Mouse (Mus musculus): Measurements from ENCODE around the gene Olfr125.

Olfr125 gene

DNA sequence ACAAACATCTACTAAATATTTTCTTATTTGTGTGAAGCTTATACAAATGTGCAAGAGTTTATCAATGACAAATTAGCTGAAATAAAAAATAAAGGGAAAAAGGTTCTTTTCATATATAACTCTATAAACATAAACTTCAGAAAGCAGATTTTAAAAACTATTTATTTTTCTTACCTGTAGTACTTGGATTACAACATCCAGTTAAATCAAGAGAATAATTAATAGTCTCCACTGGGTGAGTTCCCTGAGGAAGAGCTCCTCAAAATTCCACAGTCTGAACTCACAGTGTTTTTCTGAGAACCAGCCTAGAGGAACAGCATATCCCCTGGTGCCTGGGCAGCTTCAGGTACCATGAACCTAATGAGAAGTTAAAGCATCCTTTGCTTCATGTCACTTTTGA lies at the start of gene Olfr125:
Gene Olfr125 (plus strand): TSS at position 301 of the 400 bp plus-strand sequence.
- DNase-seq = no peak

DNA sequence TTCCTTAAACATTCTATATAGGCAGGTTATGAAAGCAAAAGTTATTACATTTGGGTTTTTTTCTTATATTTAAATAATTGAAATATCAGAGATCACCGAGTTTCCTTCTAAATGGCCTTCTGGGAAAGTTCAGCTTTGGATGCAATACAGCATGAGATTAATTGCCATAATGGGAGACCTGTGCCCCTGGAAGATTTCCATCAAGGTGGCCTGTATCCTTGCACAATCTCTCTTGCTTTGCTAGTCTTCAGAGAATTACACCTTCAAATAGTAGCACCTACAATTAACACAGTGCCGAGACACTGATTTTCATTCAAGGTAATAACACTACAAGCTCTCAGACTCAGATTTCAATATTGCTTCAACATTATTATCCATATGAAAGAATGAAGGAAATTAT lies 39.5 kb upstream of the Olfr125 start, which contains the start of gene Olfr123:
Gene Olfr123 (plus strand): TSS at position 301 of the 400 bp plus-strand sequence.
- no peak for DNase-seq

DNA sequence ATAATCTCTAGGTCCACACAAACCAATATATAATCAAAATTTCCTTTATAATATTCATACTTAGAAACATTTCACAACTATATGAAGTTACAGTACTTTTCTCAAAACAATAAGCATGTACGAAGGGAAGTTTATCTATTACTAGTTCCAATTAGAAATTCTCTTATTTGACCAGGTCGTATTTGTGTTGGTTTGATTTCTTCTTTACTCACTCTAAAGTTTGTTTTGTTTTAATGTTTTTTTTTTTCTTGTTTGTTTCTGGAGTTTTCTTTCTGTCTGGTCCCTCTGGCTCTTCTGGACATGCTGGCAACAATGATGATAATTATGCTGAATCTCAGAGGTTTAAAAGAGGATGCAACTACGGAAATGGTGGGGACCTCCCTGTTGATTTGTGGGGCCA lies 33.2 kb upstream of the Olfr125 start, which contains the start of gene Olfr124:
Gene Olfr124 (plus strand): TSS at position 301 of the 400 bp plus-strand sequence.
- no peak for DNase-seq

DNA sequence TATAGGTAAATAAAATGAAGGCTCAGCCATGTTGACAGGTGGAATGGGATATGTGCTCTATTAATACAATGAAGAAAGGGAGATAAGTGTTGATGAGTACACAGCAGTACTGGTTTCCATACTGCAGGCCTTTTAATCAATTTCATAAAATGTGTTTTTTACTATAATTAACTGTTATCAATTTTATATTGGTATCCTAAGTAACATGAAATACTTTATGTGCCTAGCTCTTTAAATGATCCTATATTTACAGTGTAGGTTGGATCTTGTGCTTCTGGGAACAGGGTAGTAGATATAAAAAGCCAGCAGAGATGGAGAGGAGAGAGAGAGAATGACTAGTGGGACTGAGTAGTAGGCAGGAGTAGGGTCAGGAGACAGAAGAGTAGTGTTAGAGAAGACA lies 14.4 kb downstream of the Olfr125 start, which contains the start of gene Olfr126:
Gene Olfr126 (plus strand): TSS at position 301 of the 400 bp plus-strand sequence.
- DNase-seq = no peak

DNA sequence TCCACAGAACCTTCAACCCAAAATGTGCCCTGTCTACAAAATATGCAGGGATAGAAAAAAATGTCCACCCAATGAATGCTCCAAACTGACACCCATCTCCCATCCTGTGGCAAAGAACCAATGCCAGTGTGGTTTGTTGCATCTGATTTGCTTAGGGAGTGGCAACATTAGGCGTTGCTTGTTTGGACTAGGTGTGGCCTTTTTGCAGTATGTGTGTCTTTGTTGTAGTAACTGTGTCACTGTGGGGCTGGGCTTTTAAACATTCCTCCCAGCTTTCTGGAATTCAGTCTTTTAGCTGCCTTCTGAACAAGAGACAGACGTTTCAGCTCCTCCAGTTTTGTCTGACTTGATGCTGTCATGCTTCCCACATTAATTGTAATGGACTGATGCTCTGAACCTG lies 31.2 kb downstream of the Olfr125 start:
- no peak for DNase-seq

DNA sequence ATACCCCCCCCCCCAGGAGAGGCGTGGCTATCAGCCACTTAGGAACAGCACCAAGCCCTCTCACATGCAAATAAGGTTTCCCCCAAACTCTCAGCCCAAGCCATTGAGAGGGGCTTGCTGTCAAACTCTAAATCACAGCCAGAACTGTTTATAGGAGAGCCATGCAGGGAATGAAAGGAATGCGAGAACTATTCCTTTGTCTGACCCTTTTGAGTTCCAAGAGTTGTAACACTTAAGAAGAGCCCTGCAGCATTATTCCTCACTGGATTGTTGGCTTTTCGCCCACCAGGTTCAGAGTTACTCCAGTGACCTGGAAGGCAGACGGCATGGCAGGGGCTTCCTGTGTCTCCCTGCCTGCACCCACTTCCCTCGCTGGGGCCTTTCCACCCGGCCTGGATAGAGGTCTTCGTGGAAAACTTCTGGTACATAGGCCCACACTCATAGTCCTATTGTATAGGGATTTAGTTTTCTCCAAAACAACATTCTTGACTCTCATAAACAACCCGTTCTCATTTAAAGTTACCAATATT lies 37.0 kb downstream of the Olfr125 start:
- DNase-seq = no peak

DNA sequence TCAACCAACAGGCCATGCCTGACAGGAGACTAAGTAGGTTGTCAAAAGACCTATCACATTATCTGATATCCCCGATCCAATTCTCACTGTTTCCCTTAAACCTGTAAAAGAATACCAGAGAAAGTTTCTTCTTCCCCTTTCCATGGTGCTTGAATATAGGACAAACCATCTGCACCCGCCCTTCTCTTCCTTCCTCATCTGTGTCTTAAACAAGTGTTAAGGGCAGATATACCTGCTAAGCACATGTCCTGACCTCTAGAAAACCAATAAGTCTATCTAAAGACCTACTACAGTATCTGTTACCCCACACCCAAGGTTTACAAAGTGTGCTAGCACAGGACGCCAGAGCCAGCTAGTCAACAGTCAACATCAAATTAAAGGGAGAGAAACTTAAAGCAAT lies 41.1 kb downstream of the Olfr125 start:
- no peak for DNase-seq

All from right cerebral cortex, postnatal 14 days (tissue).